Mouse (Mus musculus) adrenal gland, postnatal 4 days (tissue): ENCODE data around the gene Dbx2. TPM values are rescaled to one million over a fixed set of nuclear protein-coding genes. Genes with fewer than 3 reads are reported as not detected.

Source experiments
- DNase-seq, 2 experiments: peaks; one replicate each; pipeline ENCODE4 v3.0.0; 2021 to 2022; ENCODE audit warnings: low spot score in 2 of 2, mixed read lengths in 2 of 2
- total RNA-seq, 2 experiments: library from RNA; stranded (reverse); gene quantifications; 2 replicates each; pipeline ENCODE4 v1.2.3; 2021

The Dbx2 gene
- total RNA-seq, 2 experiments from 2014 or later: 0.25 TPM; not detected in 1

DNA sequence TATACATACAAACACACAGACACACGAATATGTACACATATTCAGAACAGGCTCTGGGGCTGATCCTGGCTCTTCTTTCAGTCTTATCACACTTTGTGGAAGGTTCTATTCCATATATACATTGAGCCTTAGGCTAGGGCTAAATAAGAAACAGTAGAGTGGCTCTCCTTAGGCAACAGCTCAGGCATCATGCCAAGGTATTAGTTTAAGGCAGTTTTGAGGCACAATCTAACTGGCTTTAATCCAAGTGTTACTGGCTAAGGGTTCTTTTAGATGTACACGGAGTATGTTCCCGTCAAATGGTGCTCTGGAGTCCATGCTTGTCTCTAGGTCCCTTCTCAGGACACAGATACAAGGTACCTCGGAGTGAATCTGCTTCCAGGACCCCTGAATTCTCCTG is 31.4 kb downstream of the Dbx2 start:
- DNase-seq: no peak

DNA sequence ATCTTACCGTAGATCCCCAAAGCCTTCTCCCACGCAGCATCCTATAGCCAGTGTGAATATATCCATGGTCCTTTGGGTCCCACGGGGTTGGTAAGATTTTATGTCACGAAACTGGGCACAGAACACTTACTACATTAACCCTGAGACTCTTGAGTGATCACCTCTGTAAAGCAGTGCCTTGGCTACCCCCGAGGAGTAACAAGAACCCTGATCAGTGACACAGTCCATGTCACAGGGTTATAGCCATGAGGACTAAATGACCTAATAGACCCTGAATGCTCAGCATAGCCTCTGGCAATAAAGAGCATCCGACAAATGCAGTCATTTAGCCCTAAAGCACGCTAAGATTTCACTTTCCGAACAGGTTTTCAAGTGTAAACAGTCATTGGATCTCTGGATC is 33.0 kb downstream of the Dbx2 start:
- DNase-seq: no peak

DNA sequence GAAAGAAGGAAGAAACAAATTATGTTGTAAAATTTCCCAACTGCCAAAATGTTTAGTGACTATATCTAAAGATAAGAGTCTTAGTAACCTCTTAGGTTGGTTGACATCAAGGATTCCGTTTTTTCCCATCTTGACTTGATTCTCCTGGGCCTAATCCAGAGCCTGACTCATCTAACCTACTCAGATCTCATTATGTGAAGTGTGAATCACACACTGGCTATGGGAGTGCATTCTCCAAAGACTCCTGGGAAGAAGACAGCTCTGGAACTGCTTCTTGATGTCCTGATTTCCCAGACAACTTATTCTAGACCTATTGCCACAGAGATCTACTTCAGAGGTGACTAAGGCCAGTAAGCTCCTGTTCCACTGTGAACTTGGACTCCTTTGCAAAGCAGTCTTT is 43.2 kb downstream of the Dbx2 start:
- no peak for DNase-seq

DNA sequence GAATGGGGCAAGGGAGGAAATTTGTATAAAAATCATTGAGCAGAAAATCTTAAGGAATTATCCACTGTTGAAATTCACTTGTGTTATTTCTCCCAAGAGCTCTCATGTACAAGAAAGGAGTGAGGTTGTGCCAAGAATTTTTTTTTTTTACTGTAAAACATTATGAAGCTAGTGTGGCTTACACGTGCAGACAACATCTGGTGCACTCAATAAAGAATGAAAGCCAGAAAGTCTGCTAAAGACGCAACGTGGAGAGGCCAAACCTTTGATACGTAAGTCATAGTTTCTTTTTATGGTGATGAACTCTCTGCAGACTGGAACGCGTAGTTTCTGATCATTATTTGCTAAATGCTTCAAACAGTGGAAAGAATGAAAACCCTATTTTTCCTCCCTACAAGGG is 54.6 kb downstream of the Dbx2 start:
- DNase-seq: no peak

DNA sequence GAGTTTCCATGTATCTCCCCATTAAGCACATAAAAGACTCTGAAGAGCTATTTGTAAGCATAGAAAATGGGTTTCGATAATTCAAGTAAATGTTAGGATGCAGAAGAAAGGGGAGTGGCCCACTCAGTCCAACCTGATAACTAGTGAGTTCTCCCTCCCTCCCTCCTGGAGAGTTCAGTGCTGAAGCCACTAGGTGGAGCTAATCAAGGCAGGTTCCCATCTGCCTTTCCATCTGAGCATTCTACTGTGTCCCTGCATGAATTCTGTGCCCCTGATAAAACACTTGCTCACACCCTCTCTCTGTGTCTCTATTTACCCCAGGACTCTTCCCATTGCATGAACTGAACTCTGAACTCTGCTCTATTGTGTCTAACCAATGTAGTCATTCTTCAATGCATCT is 57.1 kb downstream of the Dbx2 start:
- no peak for DNase-seq

DNA sequence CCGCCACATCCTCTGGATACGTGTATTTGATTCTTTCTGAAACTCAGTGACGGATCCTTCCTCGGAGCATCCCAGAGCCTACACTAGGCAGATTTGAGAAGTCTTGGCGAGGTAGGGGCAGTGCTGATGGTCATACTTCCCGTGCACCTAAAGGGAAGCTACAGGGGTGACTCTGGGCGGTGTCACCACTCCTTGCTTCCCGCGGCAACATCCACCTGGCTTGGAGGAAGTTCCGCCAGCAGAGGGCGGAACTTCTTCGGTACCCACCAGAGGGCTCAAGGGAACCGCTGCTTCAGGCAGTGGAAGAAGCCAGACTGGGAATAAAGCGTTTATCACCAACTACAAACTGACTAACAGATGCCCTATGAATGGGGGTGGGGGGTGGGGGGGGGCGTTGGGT is 68.9 kb downstream of the Dbx2 start:
- DNase-seq: no peak

DNA sequence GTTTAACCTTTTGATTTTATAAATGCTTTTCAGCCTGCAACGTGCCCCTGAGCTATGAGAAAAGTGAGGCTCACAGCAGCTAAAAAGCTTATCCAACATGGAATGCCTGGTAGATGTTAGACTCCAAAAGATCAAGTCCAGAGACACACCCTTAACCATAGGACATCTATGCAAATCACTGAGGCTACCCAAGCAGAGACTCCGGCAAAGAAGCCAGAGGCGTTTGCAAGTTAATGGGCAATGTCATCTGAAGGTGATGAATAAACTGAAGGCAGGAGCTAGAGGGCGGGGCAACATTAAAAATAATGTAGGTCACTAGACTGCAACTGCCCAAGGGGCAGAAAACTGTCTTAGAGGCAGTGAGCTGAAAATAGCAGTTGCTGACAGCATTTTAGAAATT is 70.9 kb downstream of the Dbx2 start:
- DNase-seq: no peak

DNA sequence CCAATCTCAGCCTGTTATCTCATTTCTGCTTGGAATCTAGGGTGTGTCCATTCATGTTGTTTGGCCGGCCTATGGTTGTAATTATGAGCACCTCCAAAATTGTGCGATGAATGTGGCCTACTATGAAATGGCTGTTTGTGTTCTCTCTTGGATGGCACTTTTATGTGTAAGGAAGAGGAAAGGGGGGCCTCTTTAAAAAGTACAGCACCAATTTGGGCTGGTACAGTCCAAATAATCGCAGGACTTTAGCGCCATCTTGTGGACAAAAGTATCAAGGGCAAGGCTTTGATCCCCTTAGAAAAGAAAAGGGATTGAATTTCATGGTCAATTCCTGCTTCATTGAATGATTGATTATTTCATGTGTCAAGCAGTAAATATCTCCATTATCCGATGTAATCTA is 81.1 kb downstream of the Dbx2 start:
- no peak for DNase-seq

Other genes starting within 250 kb of the Dbx2 start
- gene Nell2, start 127.4 kb downstream of the Dbx2 start, total RNA-seq: 1 to 10 TPM; 7.9 to 8.2 TPM
- 10 to 100 TPM; 72.2 to 75.9 TPM for gene Ano6, start 134.9 kb upstream of the Dbx2 start, total RNA-seq